Comparison of ENCODE assay signal across 11 mouse cellular contexts in genomic region chr4:47312676-47313075, GRCm38 (mm10). TPM values are rescaled to one million over a fixed set of nuclear protein-coding genes. Genes with fewer than 3 reads are reported as not detected.
DNase-seq lines count a peak whose midpoint lies in the region; ATAC-seq and TF ChIP-seq lines count a peak whose summit lies in the region.
"Had no signal": no experiment of that assay in that cellular context is flagged by ENCODE, and none has a peak within 500 bp of the region (broad histone marks: within the 10 kb centered on the region; RNA-seq: fewer than 3 reads in every experiment).

No protein-coding gene starts in this region.

- no peaks in the 10 kb centered on the region for H3K4me1 ChIP-seq in kidney, postnatal 0 days (replicated peaks; ENCODE audit: insufficient read depth, low read length)
- H3K4me1 ChIP-seq in cortical plate, adult 2 months (ENCODE audit: control insufficient read depth, insufficient read depth, low read length): no peaks in the 10 kb centered on the region

- H3K4me2 ChIP-seq in kidney, postnatal 0 days (ENCODE audit: low read length): no peak overlapping the region

- TF ChIP-seq POLR2A in cortical plate, adult 2 months (IDR thresholded peaks at IDR 0.05; ENCODE audit: extremely low read depth, insufficient read depth, low read length): 0 out of 2 replicates have a peak, but pooled peaks have one; percentile 32

- H3K4me3 ChIP-seq in kidney, postnatal 0 days (replicated peaks; ENCODE audit: low read depth, low read length): no peak overlapping the region
- peak overlapping the region; percentile 9 for H3K4me3 ChIP-seq in cortical plate, adult 2 months (ENCODE audit: insufficient read depth, low read length)

- WGBS in kidney, postnatal 0 days: 64% methylated on average over 14 of the region's 14 CpGs

- no peak for ATAC-seq in kidney, postnatal 0 days (replicated peaks; ENCODE audit: low FRiP score, low read depth)
- ATAC-seq in CD4-positive, CD25-positive, alpha-beta regulatory T cell, adult 4 months: no peak

- peak; percentile 28 for DNase-seq in kidney, postnatal 0 days (ENCODE audit: low spot score)
- DNase-seq in kidney, adult 9 months: no peak
- peak; percentile 41 to 53 for DNase-seq in frontal cortex, postnatal 14 days (ENCODE audit: low spot score in 2 of 2)
- DNase-seq in lung, postnatal 36 days: peak; percentile 51
- DNase-seq in embryo, embryonic 11 days: no peak
- DNase-seq in adrenal gland, adult 8-10 months: no peak
- DNase-seq: adrenal gland, postnatal 10 days; cerebellum, adult 9-10 months; thymus, postnatal 4 days had no signal

- H3K9ac ChIP-seq in kidney, postnatal 0 days (ENCODE audit: low read depth, low read length): no peak overlapping the region

- H3K9me3 ChIP-seq in kidney, postnatal 0 days (replicated peaks; ENCODE audit: low read length): no peaks in the 10 kb centered on the region

- H3K27ac ChIP-seq in kidney, postnatal 0 days: no peak overlapping the region
- H3K27ac ChIP-seq in cortical plate, adult 2 months (ENCODE audit: insufficient read depth, low read length): no peak overlapping the region

- no peaks in the 10 kb centered on the region for H3K27me3 ChIP-seq in kidney, postnatal 0 days (ENCODE audit: insufficient read depth, low read length)

- no peak for TF ChIP-seq CTCF in kidney, postnatal 0 days (IDR thresholded peaks at IDR 0.05; ENCODE audit: low read depth)
- TF ChIP-seq CTCF in cortical plate, adult 2 months (IDR thresholded peaks at IDR 0.05; ENCODE audit: extremely low read depth, insufficient read depth, low read length): no peak

- H3K36me3 ChIP-seq in kidney, postnatal 0 days (ENCODE audit: insufficient read depth, low read length): no peaks in the 10 kb centered on the region

RNA-seq across cellular contexts. Expression of gene Tgfbr1, which starts 40.3 kb away (rescaled TPM):
- polyA plus RNA-seq in kidney, postnatal 0 days (2015; fragmentation: Nextera tagmentation; extraction: Ambion mirVana): 25.9 and 26.2 TPM in 2 replicates
- 15.1 and 15.3 TPM in 2 replicates for polyA plus RNA-seq in cortical plate, adult 2 months (2012; rRNA removed)
- 10 to 100 TPM; 37.6 to 47.1 (median 42.3) TPM for total RNA-seq in adrenal gland, adult 8-10 months (2022)
- polyA plus RNA-seq in CD4-positive, CD25-positive, alpha-beta regulatory T cell, adult 4 months (2017; shearing (Covaris generic)): 10 to 100 TPM; 33.6 to 39.2 TPM

Comparison
In these comparisons a context has a peak if more than half of its experiments do, and no peak if none do; other contexts are left out.
1. DNase-seq: peak in kidney, postnatal 0 days (single experiment), frontal cortex, postnatal 14 days (2 of 2) and lung, postnatal 36 days (single experiment); none in kidney, adult 9 months (single experiment), embryo, embryonic 11 days (single experiment) and adrenal gland, adult 8-10 months (single experiment).